In genomic region chr8:60865504-60866114, GRCm38 (mm10) we compare ENCODE assay signal across 9 mouse cellular contexts. TPM values are rescaled to one million over a fixed set of nuclear protein-coding genes. Genes with fewer than 3 reads are reported as not detected.
DNase-seq lines count a peak whose midpoint lies in the region; ATAC-seq lines count a peak whose summit lies in the region.
"Had no signal": no experiment of that assay in that cellular context is flagged by ENCODE, and none has a peak within 500 bp of the region (broad histone marks: within the 10 kb centered on the region; RNA-seq: fewer than 3 reads in every experiment).

No protein-coding gene starts in this region.

- peak; percentile 75 for DNase-seq in urinary bladder, postnatal 25 days (ENCODE audit: low spot score)
- DNase-seq in urinary bladder, adult 2 months (ENCODE audit: low spot score): no peak
- DNase-seq in adrenal gland, postnatal 36 days: peak; percentile 60 to 69
- peak; percentile 59 for DNase-seq in embryonic facial prominence, embryonic 10.5 days (ENCODE audit: low spot score)
- peak; percentile 69 for DNase-seq in limb, embryonic 10.5 days (ENCODE audit: low spot score)
- DNase-seq in thymus, postnatal 4 days: peak; percentile 71

- no peak overlapping the region for H3K9ac ChIP-seq in hindbrain, embryonic 16.5 days (ENCODE audit: low read depth, low read length)
- no peak overlapping the region for H3K9ac ChIP-seq in neural tube, embryonic 12.5 days
- H3K9ac ChIP-seq: heart, embryonic 15.5 days had no signal

- H3K27ac ChIP-seq in embryonic facial prominence, embryonic 10.5 days (replicated peaks): no peak overlapping the region
- H3K27ac ChIP-seq in hindbrain, embryonic 16.5 days (ENCODE audit: low read depth, low read length): no peak overlapping the region
- H3K27ac ChIP-seq in limb, embryonic 10.5 days: no peak overlapping the region
- no peak overlapping the region for H3K27ac ChIP-seq in neural tube, embryonic 12.5 days
- H3K27ac ChIP-seq: heart, embryonic 15.5 days had no signal

- no peaks in the 10 kb centered on the region for H3K27me3 ChIP-seq in embryonic facial prominence, embryonic 10.5 days (replicated peaks; ENCODE audit: low read depth, poor library complexity, severe bottlenecking)
- no peaks in the 10 kb centered on the region for H3K27me3 ChIP-seq in hindbrain, embryonic 16.5 days (replicated peaks; ENCODE audit: control insufficient read depth, insufficient read depth, low read length)
- no peaks in the 10 kb centered on the region for H3K27me3 ChIP-seq in limb, embryonic 10.5 days (ENCODE audit: low read depth, poor library complexity, severe bottlenecking)
- no peaks in the 10 kb centered on the region for H3K27me3 ChIP-seq in neural tube, embryonic 12.5 days (replicated peaks)
- H3K27me3 ChIP-seq: heart, embryonic 15.5 days had no signal

- no peak overlapping the region for H3K4me2 ChIP-seq in hindbrain, embryonic 16.5 days (ENCODE audit: low read length)
- H3K4me2 ChIP-seq in neural tube, embryonic 12.5 days (replicated peaks): no peak overlapping the region
- H3K4me2 ChIP-seq: heart, embryonic 15.5 days had no signal

- H3K4me3 ChIP-seq in embryonic facial prominence, embryonic 10.5 days: no peak overlapping the region
- H3K4me3 ChIP-seq in hindbrain, embryonic 16.5 days (ENCODE audit: low read length): no peak overlapping the region
- H3K4me3 ChIP-seq in limb, embryonic 10.5 days: no peak overlapping the region
- no peak overlapping the region for H3K4me3 ChIP-seq in neural tube, embryonic 12.5 days
- H3K4me3 ChIP-seq: heart, embryonic 15.5 days had no signal

- H3K4me1 ChIP-seq in embryonic facial prominence, embryonic 10.5 days: no peaks in the 10 kb centered on the region
- H3K4me1 ChIP-seq in hindbrain, embryonic 16.5 days (ENCODE audit: control insufficient read depth, insufficient read depth, low read depth, low read length): no peaks in the 10 kb centered on the region
- H3K4me1 ChIP-seq in limb, embryonic 10.5 days: no peaks in the 10 kb centered on the region
- H3K4me1 ChIP-seq in neural tube, embryonic 12.5 days: no peaks in the 10 kb centered on the region

- peak; percentile 61; the same call in 1 of the 2 replicates for ATAC-seq in hindbrain, embryonic 16.5 days
- ATAC-seq in neural tube, embryonic 12.5 days (ENCODE audit: low FRiP score, low read depth): peak; percentile 57; the same call in 1 of the 2 replicates

- 32% methylated on average over 3 of the region's 3 CpGs for WGBS in embryonic facial prominence, embryonic 10.5 days
- 33% methylated on average over 3 of the region's 3 CpGs for WGBS in hindbrain, embryonic 16.5 days
- 34% methylated on average over 3 of the region's 3 CpGs for WGBS in limb, embryonic 10.5 days
- WGBS in neural tube, embryonic 12.5 days: 34% methylated on average over 3 of the region's 3 CpGs

- no peaks in the 10 kb centered on the region for H3K9me3 ChIP-seq in embryonic facial prominence, embryonic 10.5 days
- H3K9me3 ChIP-seq in hindbrain, embryonic 16.5 days (ENCODE audit: control insufficient read depth, low read length): no peaks in the 10 kb centered on the region
- no peaks in the 10 kb centered on the region for H3K9me3 ChIP-seq in limb, embryonic 10.5 days (replicated peaks)
- H3K9me3 ChIP-seq in neural tube, embryonic 12.5 days: no peaks in the 10 kb centered on the region
- H3K9me3 ChIP-seq: heart, embryonic 15.5 days had no signal

- no peaks in the 10 kb centered on the region for H3K36me3 ChIP-seq in embryonic facial prominence, embryonic 10.5 days (replicated peaks)
- no peaks in the 10 kb centered on the region for H3K36me3 ChIP-seq in hindbrain, embryonic 16.5 days (ENCODE audit: control insufficient read depth, insufficient read depth, low read length)
- H3K36me3 ChIP-seq in limb, embryonic 10.5 days: no peaks in the 10 kb centered on the region
- H3K36me3 ChIP-seq in neural tube, embryonic 12.5 days: no peaks in the 10 kb centered on the region
- H3K36me3 ChIP-seq: heart, embryonic 15.5 days had no signal

RNA-seq across cellular contexts. Expression of gene Hpf1, which starts 24.6 kb away (rescaled TPM):
- polyA plus RNA-seq in urinary bladder, adult 2 months (2012; rRNA removed): 24.7 and 28.8 TPM in 2 replicates
- 10 to 100 TPM; 19.7 to 29.9 TPM for total RNA-seq in adrenal gland, postnatal 36 days (2021)
- 115 and 117 TPM in 2 replicates for polyA plus RNA-seq in embryonic facial prominence, embryonic 10.5 days (2016; fragmentation: Nextera tagmentation; extraction: Ambion mirVana)
- 97.8 and 103 TPM in 2 replicates for polyA plus RNA-seq in hindbrain, embryonic 16.5 days (2015; fragmentation: Nextera tagmentation; extraction: Ambion mirVana)
- polyA plus RNA-seq in limb, embryonic 10.5 days (2016; fragmentation: Nextera tagmentation; extraction: Ambion mirVana): 110 and 116 TPM in 2 replicates
- polyA plus RNA-seq in neural tube, embryonic 12.5 days (2016; fragmentation: Nextera tagmentation; extraction: Ambion mirVana): 104 and 114 TPM in 2 replicates
